Mouse (Mus musculus) stomach, postnatal 0 days (tissue): Measurements from ENCODE around the gene Mrpl20.

Source experiments
- CTCF ChIP-seq: IDR thresholded peaks from 2 replicates; pipeline ENCODE4 v1.5.1; 2016; ENCODE audit warnings: antibody characterized with exemption, low read depth, mild to moderate bottlenecking, moderate library complexity
- EP300 ChIP-seq: optimal IDR thresholded peaks from 2 replicates; pipeline ENCODE3; 2016; ENCODE audit warnings: antibody characterized with exemption

GRCm38 (mm10) chr4:155823443-155823842 lies 20.8 kb downstream of the Mrpl20 start:
- TF ChIP-seq CTCF (no peak), EP300 (no peak)
